Mouse (Mus musculus) mature B cell (primary cell): ENCODE measurements around the gene Tepsin.

ENCODE experiments used
- in situ Hi-C: fragments of 300-500 bp; cut with MboI; formaldehyde crosslinking; loops from 2 replicates; pipeline ENCODE4 v1.14.3; 2019

The Tepsin gene

DNA sequence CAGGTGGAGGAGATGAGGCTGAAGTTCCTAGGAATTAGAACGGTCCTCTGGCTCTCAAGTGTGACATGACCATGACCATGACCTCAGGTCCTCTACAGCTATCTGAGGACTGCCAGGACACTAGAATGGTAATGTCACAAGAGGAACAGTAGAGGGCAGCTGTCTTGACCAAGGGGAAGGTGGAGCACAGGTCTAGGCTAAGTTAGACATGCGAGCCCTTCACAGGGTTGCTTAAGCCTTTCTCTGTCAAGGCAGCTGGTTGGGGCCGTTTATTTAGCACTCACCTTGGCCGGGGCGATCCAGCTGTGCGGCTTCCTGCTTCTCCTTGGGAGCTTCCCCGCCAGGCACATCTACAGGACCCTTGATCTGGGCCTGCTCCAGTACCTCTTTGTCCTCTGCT, 12.0 kb upstream of the Tepsin start:
- in situ Hi-C loops, result no loop called here

DNA sequence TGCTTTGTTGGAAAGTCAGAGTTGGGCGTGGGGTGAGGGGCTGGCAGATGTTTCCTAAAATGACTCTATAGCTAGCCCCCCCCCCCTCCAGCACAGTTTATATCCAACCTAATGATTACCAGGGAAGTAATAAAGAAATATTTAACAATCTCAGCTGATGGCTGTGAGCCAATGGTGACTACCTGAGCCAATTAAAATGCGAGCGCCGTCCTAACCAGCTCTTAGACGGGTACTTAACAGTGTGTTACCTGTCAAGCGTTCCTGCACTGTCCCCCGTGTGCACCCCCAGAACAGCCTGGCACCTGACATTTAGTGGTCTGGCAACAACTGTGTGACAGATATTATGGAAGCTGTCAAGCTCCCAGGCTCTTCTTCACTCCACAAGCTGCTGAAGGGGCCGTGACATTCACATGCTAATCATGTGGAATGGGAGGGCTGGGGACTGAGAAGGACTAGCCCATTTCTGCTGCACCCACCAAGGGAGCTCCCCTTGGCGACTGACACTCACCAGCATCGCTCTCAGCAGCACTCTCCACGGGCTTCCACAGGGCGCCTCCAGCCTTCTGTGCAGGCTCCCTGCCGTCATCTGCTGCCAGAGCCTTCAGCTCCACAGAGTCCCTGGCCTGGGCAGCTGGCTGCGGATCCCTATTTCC, 11.2 kb upstream of the Tepsin start:
- in situ Hi-C loops, result no loop called here

DNA sequence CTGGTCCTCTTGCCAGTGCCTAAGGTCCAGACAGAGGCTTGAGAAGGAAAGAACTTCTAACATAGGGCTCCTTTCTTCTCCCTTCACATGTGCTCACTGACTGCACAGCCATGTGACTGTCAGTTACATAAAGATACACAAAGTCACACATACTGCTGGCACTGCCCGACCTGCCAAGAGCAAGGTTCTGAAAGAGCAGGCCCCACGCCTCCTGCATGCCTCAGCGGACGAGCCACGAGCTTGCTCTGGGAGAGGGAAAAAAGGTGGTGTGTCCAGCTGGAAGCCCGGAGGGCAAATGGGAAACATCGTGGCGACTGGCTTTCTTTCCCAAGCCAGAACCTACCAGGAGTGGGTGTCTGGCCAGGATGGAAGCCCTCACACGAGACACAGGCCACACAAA, 9.3 kb upstream of the Tepsin start:
- in situ Hi-C loops, result no loop called here

DNA sequence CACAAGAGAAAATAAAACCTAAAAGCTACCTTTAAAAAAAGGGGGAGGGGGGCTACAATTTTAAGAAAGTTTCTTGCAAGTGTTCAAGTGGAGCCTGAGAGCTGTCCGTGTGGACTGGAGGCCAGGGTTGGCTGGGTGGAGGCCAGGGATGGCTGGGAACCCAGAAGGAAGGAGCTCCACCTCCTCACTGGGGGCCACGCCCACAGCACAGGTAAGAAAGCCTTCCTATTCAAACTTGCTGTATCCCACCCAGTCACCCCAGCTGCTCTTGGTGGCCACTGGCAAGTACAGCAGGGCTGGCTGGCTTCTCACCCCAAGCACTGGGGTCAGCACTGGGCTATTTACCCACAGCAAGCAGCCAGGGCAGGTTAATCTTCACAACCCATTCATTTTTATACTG, 8.5 kb upstream of the Tepsin start:
- in situ Hi-C loops, result no loop called here

DNA sequence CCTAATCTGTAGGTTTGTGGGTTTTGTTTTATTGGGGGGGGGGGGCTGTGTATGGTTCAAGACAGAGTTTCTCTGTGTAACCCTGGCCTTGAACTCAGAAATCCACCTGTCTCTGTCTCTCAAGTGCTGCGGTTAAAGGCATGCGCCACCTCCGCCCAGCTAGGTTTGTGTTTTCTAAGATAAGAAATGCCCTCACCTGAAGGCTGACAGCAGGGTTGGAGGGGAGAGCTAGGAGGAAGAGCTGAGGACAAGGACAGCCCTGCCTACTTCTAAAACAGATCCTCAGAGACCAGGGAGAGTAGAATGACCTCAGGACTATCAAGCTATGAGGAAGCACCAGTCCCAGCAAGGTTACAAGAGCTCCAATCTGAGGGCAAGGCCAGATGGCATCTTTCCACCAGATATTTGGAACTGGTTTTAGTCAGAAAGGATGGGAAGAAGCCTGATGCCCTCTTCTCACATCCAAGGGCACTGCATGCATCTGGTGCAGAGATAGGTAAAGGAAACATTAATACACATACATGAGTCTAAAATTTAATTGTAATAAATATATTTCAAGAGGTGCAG, 5.0 kb upstream of the Tepsin start:
- in situ Hi-C loops, result no loop called here

DNA sequence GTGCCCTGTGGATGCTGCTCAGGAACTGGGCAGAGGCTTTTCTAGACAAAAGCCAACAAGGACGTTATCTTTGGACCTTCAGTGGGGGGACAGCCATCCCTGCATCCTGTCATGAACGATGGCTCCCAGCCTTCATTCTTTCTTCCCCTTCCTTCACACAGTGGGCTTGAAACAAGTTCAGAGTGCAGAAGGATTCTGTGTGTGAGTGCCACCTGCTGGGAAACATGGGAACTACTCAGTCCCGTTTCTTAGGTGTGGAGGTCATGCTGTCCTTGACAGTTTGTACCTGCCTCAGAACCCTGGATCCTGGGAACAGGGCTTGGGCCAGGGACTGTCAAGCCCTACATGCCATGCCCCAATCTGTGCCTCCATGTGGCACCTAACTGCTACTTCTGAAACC, 2.5 kb upstream of the Tepsin start:
- in situ Hi-C loops, result no loop called here

DNA sequence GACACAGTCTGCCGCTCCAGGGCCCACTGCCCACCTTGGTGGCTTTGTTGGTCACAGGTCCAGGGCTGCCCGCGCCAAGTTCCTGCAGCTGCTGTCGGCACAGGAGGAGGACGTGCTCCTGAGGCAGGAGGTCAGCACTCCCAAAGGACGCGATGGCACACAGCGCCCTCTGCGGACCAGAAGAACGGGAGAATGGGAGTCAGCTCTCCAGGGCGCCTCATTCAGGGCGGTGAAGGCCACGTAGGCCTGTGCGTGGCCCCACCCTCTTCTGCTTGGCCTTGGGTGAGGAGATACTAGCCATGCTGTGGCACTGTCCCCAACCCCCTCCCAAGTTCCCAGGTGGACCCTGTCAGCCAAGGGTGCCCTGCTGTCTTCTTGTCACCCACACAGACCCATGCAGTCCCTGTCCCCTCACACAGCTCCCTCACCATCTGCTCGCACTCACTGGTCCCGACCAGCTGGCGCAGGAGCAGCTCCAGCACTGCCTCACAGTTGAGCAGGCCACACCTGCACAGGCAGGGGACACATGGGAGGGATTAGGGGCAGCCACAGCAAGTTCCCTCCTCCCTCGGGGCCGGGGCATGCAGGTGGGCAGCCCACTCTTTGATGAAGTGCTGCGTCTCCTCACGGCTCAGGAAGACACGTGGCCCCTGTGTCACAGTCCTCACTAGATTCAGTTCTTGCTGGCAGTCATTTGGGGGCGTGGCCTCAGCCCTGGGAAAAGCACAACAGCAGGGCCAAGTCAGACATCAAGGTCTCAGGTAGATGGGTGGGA, 5.5 kb downstream of the Tepsin start:
- in situ Hi-C loops, result no loop called here

DNA sequence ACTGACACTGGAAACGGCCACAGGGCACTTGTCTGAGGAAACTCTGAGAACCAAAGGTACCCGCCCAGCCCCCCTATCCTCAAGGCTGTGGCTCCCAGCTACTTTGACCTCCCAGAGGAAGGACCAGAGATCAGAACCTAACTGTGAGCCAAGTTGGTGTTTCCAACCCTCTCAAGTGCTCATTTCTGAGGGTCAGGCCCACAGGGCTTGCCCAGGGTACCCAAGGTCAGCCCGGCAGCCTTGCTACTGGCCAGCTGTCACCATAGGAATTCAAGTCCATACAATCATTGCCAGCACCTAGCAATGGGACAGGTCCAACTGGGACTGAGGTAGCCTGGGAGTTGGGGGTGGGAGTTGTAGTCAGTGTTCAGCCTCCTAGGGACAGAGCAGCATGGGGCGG, 7.9 kb downstream of the Tepsin start:
- in situ Hi-C loops, result no loop called here

DNA sequence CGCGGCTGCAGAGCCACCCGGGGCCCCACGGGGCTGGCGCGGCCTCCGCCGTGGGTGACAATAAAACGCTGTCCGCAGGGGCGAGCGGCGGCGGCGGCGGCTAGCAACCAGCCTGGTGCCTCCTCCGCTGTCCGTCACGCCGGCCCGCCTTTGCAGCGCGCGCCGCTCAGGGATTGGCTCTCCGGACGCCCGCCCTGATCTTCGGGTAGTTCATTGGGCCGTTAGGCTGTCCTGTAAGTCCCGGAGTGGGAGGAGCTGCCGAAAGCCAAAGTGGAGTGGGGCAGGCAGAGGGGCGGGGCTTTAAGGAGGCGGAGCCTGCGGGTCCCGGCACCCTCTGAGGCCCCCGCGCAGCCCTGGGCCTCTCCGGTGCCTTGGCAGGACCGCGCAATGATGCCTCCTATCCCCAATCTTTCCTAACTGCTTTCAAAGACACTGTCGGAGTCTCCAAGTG, 11.8 kb downstream of the Tepsin start, which contains the start of gene Cep131:
TSS of gene Cep131 (minus strand) at position 126 of the 451 bp plus-strand sequence.
- in situ Hi-C loops, result no loop called here

DNA sequence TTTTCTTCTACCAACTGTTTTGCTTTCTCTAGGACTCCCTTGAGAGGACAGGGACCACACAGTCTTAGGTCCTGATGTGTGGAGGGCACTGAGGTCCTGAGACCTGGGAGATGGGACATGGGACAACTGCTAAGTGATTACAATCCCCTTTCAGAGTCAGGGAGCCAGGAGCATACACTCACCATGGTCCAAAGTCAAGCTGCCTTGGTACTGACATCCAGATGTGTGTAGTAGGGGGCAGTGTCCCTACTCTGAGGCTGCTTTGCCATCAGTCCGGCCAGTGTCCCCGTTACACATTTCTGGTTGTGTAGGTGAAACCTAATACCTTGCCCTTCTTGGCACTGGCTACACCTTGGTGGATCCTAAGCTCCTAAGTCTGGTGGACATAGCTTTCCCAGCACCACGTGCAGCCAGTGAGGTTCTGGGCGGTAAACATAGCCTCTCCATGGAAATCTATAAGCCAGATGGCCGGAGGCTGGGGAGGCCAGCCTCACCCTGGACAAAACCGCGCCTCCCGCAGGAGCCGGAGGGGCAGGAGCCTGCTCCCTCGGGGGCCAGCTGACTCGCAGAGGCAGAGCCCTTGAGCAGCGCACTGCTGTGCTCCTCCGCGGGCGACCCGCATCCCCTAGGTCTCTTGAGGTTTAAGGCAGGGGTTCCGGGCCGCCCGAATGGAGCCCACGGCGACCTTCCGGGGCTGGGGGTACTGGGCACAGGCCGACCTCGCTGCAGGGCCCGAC, 12.5 kb downstream of the Tepsin start:
- in situ Hi-C loops, result no loop called here

DNA sequence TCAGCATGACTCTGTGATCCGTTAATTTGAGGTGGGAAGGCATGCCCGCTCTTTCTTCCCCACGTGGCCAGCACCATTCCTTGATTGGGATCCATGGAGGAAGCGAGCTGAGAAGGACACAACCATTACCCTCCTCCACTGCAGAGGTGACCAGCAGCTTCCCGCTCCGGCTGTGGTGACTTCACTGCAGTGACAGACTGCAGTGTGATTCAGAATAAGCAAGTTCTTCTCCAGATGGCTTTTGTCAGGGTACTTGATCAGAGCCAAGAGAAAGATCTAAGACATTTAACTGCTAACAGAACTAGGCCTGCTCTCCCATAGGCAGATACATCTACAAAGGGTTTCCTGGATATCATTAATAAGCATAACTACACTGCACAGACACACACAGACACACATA, 18.2 kb downstream of the Tepsin start:
- in situ Hi-C loops, result no loop called here

DNA sequence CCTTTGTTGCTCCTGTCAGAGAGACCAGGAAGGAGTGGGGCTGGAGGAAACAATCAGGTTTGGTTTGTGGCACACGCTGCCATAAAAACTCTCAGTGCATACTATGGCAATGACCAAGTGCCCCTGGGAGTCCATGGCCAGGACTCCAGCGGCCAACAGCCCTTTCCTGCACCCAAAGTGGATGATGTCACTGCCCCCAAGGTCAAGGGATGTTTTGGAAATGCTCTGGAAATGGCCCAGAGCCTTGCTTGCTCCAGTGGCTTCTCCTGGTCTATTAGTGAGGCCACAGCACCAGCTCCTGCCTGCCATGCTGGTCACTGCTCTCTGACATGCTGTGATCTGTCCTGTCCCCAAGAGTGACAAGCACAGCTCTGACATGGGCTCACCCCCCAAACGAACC, 22.3 kb downstream of the Tepsin start:
- in situ Hi-C loops, result no loop called here

DNA sequence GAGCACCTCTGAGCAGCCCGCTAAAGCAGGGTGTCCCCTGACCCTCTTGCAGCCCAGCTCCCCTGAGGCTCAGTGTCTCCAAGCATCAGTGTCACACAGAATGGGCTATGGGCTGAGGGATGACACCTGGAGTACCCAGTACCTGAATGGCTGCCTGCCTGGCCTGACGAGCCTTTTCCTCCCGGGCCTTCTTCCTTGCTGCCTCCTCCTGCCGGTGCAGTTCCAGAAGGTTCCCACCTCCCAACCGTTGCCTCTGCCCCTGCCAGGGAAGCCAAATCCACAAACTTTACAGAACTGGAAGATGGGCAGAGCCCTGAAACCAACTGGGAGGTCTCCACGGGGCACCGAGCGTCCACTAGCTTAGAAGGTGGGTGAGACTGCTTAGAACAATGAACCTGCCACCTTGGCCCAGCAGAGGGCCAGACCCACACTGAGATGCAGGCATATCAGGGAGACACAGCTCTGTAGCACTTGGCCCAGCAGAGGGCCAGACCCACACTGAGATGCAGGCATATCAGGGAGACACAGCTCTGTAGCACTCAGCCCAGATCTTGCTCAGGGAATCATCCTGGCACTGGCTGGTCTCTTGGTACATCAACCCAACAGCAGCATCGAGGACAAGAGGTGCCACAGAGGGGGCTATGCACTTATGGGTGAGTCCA, 25.4 kb downstream of the Tepsin start:
- in situ Hi-C loops, result no loop called here

DNA sequence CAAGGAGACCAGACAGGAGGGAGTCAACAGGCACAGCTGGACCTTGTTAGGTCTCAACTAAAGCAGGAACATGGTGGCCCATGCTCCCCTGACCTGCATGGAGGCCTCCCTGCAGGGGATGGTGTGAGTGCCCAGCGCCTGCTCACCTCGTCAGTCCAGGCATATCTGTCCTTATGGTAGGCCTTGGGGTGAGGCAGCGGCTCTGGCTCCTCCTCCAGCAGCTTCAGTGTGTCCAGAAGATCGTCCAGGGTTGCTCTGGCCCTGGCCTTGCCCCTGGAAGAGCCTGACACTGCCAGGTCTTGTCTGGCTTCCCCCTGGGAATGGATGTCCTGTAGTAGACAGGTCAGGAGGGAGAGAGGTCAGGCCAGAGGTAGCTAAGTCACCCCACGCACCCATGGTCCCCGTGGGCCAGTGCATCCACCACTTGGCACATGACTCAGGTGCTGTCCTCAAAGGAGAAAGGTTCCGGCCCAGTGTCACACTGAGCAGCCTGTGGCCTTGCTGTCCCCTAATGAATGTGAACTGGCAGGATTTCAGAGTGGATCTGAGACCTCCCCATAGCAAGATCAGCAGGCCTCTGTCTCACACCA, 26.7 kb downstream of the Tepsin start:
- in situ Hi-C loops, result no loop called here

DNA sequence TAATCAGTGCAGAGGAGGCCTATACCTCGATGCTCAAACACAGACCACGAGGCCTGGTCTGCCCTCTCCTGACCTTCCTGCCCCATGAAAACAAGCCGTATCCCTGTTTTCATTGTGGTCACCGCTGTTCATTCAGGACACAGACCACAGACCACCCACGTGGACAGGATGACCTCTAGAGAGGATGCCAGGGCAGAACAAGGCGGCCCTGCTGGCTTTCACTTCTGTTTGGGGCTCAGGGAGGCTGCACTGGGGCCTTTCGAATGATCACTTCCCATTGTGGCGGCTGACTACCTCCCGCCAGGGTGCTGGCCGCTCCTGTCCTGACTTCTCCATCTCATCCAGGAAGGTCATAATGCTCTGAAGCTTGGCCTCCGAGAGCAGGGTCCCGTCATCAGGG, 27.5 kb downstream of the Tepsin start:
- in situ Hi-C loops, result no loop called here

DNA sequence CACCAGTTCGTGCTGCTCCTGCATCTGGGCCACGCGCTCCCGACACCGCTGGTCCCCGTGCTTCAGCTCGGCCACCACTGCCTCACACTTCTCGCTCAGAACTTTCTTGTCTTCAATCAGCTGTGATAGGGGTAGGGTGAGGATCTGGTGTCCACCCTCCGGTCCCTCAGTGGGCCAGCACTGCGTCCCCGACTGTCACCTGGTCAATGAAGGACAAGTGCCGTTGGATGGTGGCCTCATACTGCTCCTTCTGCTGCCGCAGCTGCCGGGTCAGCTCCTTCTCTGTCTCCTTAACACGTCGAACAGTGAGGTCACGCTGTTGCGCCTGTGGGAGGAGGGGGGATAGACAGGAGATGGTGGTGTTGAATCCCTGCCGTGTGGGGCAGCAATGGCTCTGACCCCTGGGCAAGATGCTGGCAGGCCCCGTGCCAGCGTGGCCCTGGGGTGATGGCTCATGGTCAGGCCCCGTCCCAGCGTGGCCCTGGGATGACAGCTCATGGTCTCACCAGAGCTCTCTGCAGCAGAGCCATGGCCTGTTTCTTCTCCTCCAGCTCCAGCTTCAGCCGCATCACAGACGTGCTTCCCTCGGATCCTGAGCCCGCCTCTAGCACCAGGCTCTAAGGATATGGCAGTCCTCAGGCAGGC, 28.1 kb downstream of the Tepsin start:
- in situ Hi-C loops, result no loop called here

DNA sequence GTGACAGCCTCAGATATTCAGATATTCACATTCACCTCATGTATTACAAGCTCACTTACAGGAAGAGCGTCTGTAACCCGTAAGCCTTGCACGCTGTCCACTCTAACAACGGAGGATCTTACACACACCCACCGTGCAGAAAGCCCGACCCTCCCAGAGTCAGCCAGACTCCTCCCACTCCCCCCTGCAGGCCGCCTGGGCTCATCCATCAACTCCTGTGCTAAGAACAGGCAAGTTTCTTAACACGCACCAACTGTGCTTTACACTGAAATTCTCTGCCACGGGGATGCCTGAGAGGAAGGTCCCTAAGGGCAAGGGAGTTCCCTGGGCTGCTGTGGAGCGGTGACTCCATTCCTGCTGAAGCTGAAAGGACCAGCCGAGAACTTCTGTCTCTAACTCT, 29.3 kb downstream of the Tepsin start:
- in situ Hi-C loops, result no loop called here

DNA sequence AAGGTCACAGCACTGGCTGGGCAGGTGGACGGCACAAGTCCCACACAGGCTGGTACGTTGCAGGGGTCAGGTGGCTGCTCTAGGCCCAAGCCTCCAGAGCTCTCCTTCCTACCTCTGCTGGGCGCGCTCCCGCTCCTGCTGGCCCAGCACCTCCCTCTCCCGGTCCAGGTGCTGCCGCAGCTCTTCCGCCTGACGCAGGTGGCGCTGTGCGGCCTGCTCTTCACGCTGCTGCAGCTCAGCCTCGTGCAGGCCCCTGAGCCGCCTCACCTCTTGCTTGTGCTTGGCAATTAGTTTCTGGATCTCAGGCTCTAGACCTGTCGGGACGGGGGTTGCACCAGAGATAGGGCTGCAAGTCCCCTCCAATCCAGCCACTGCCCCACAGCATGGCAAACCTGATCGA, 30.7 kb downstream of the Tepsin start:
- in situ Hi-C loops, result no loop called here

DNA sequence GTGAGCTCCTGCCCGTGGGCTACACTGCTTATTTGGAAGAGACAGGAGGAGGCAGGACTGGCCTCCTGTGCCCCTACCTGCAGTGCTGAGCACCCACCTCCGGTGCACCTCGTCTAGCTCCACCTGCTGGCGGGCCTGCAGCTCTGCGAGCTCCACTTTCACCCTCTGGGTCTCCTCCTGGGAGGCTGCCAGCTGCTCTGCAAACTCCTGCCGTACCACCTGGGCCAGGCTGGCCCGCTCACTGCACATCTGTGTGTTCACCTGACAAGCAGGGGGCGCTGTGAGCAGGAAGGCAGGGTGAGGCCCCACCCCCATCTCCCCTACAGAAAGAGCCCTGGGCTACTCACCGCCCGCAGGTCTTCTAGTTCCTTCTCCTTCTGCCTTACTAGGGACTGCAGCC, 33.2 kb downstream of the Tepsin start:
- in situ Hi-C loops, result no loop called here

DNA sequence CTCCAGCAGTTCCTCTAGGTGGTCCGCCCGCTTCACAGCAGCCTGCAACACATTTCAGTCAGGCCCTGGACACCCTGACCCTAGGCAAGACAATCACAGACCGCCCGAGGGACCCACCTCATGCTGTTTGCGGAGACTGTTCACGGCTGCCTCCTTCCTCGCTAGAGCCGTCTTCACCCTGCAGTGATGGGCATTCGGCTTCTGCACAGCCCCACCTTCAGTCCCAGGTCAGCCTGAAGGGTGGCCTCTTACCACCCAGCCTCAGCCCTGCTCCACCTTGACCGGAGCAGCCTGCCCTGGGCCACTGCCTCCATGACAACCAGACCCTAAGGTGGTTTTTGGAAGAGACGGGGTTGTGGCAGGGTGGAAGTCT, 33.9 kb downstream of the Tepsin start:
- in situ Hi-C loops, result no loop called here

DNA sequence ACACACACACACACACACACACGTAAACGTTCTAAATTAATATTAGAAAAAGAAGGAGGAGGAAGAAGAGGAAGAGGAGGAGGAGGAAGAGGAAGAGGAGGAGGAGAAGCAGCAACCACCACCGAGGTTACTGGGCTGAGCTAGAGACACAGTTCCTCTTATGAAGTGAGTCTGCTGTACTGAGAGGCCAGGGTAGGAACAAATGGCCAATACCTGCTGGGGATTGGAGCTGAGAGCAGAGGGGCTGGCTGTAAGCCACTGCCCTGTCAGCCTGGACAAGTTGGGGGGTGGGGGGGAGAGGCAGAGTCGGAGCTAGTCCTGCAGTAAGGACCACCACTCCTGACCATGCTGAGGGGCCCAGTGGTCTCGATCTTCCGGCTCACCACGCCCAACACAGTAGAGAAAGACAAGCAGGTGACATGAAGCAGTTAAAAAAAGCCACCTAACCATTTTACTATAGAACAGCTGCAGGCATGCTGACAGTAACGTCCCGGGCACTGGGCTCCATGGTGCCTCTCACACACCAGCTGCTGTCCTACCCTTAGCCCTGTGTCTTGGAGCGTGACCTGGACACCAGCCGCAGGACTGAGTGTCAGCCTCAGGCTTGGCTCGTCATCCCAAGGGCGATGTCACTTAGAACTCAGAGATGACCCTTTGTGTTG, 34.4 kb downstream of the Tepsin start:
- in situ Hi-C loops, result no loop called here
